Mouse (Mus musculus): ENCODE data around the gene Pdzk1ip1. TPM values are rescaled to one million over a fixed set of nuclear protein-coding genes. Genes with fewer than 3 reads are reported as not detected.

Pdzk1ip1 gene
- polyA plus RNA-seq (2015; fragmentation: Nextera tagmentation; extraction: Ambion mirVana), result 161 and 191 TPM in 2 replicates

GRCm38 (mm10) chr4:115088611-115089338 is at the start of gene Pdzk1ip1:
Gene Pdzk1ip1, plus strand, starts transcription at chr4:115088708.
- ATAC-seq (replicated peaks; ENCODE audit: low FRiP score), result peak; percentile 31
- peaks cover 34% of the 10 kb centered on the region for H3K4me1 ChIP-seq
- peak within 1 kb of the TSS; percentile 34 for H3K4me3 ChIP-seq (replicated peaks)
- peak within 1 kb of the TSS; percentile 39 for H3K4me2 ChIP-seq
- H3K9me3 ChIP-seq (replicated peaks), result no peaks in the 10 kb centered on the region
- peak within 1 kb of the TSS; percentile 27; the same call in 1 of the 2 replicates for H3K9ac ChIP-seq
- peak within 1 kb of the TSS; percentile 83 for H3K27ac ChIP-seq
- no peaks in the 10 kb centered on the region for H3K36me3 ChIP-seq
- 15% methylated on average over 11 of the region's 11 CpGs for WGBS
- H3K27me3 ChIP-seq, result peaks cover 22% of the 10 kb centered on the region

GRCm38 (mm10) chr4:115045621-115046020 is 42.9 kb upstream of the Pdzk1ip1 start:
- no peak overlapping the region for H3K27ac ChIP-seq
- ATAC-seq (replicated peaks; ENCODE audit: low FRiP score), result no peak
- no peaks in the 10 kb centered on the region for H3K9me3 ChIP-seq (replicated peaks)
- peaks cover 31% of the 10 kb centered on the region for H3K36me3 ChIP-seq
- no peak overlapping the region for H3K9ac ChIP-seq
- H3K4me2 ChIP-seq, result no peak overlapping the region
- WGBS, result 82% methylated on average over 3 of the region's 3 CpGs
- H3K4me1 ChIP-seq, result no peaks in the 10 kb centered on the region
- no peak overlapping the region for H3K4me3 ChIP-seq (replicated peaks)
- H3K27me3 ChIP-seq, result peaks cover 33% of the 10 kb centered on the region

GRCm38 (mm10) chr4:115047750-115048149 is 40.8 kb upstream of the Pdzk1ip1 start:
- 0 out of 2 replicates have a peak, but pooled peaks cover 10% of the 10 kb centered on the region for H3K36me3 ChIP-seq
- no peak overlapping the region for H3K4me2 ChIP-seq
- ATAC-seq (replicated peaks; ENCODE audit: low FRiP score), result no peak
- 5% methylated on average over 5 of the region's 5 CpGs for WGBS
- no peak overlapping the region for H3K4me3 ChIP-seq (replicated peaks)
- H3K27ac ChIP-seq, result 0 out of 2 replicates have a peak overlapping the region, but pooled peaks have one; percentile 9
- H3K27me3 ChIP-seq, result peaks cover 54% of the 10 kb centered on the region
- H3K9ac ChIP-seq, result no peak overlapping the region
- H3K4me1 ChIP-seq, result peaks cover 7% of the 10 kb centered on the region
- no peaks in the 10 kb centered on the region for H3K9me3 ChIP-seq (replicated peaks)

- Histone ChIP-seq H3K9ac (no peak overlapping the region), H3K36me3 (0 out of 2 replicates have a peak, but pooled peaks cover 8% of the 10 kb centered on the region), H3K4me3 (replicated peaks) (no peak overlapping the region), H3K9me3 (replicated peaks) (no peaks in the 10 kb centered on the region), H3K4me2 (no peak overlapping the region), H3K27me3 (peaks cover 58% of the 10 kb centered on the region), H3K4me1 (peaks cover 10% of the 10 kb centered on the region), H3K27ac (0 out of 2 replicates have a peak overlapping the region, but pooled peaks have one; percentile 9)
- no peak for ATAC-seq (replicated peaks; ENCODE audit: low FRiP score)
- 71% methylated on average over 8 of the region's 8 CpGs for WGBS
These were observed 40.3 kb upstream of the Pdzk1ip1 start for GRCm38 (mm10) chr4:115048190-115048589.

GRCm38 (mm10) chr4:115051245-115051644 is 37.3 kb upstream of the Pdzk1ip1 start:
- WGBS, result 64% methylated on average over 5 of the region's 5 CpGs
- H3K27me3 ChIP-seq, result peaks cover 86% of the 10 kb centered on the region
- H3K9me3 ChIP-seq (replicated peaks), result no peaks in the 10 kb centered on the region
- no peak for ATAC-seq (replicated peaks; ENCODE audit: low FRiP score)
- no peaks in the 10 kb centered on the region for H3K36me3 ChIP-seq
- H3K4me2 ChIP-seq, result no peak overlapping the region
- H3K27ac ChIP-seq, result no peak overlapping the region
- no peak overlapping the region for H3K9ac ChIP-seq
- H3K4me3 ChIP-seq (replicated peaks), result no peak overlapping the region
- H3K4me1 ChIP-seq, result peaks cover 11% of the 10 kb centered on the region

GRCm38 (mm10) chr4:115052343-115053005 is 36.0 kb upstream of the Pdzk1ip1 start:
- no peaks in the 10 kb centered on the region for H3K9me3 ChIP-seq (replicated peaks)
- peaks cover 23% of the 10 kb centered on the region for H3K4me1 ChIP-seq
- H3K27ac ChIP-seq, result peak overlapping the region; percentile 57
- H3K9ac ChIP-seq, result peak overlapping the region; percentile 22; the same call in 1 of the 2 replicates
- H3K4me2 ChIP-seq, result peak overlapping the region; percentile 60
- no peaks in the 10 kb centered on the region for H3K36me3 ChIP-seq
- H3K27me3 ChIP-seq, result peaks cover 97% of the 10 kb centered on the region
- WGBS, result under 1% methylated on average over 36 of the region's 36 CpGs
- peak overlapping the region; percentile 35 for H3K4me3 ChIP-seq (replicated peaks)
- ATAC-seq (replicated peaks; ENCODE audit: low FRiP score), result peak; percentile 69

- 9% methylated on average over 2 of the region's 2 CpGs for WGBS
- H3K9me3 ChIP-seq (replicated peaks), result no peaks in the 10 kb centered on the region
- H3K27me3 ChIP-seq, result peaks cover 97% of the 10 kb centered on the region
- no peaks in the 10 kb centered on the region for H3K36me3 ChIP-seq
- H3K9ac ChIP-seq, result no peak overlapping the region
- H3K4me3 ChIP-seq (replicated peaks), result no peak overlapping the region
- no peak overlapping the region for H3K4me2 ChIP-seq
- no peak overlapping the region for H3K27ac ChIP-seq
- H3K4me1 ChIP-seq, result peaks cover 27% of the 10 kb centered on the region
- no peak for ATAC-seq (replicated peaks; ENCODE audit: low FRiP score)
These were observed 33.5 kb upstream of the Pdzk1ip1 start for GRCm38 (mm10) chr4:115055044-115055443.

- Histone ChIP-seq H3K27ac (no peak overlapping the region), H3K36me3 (no peaks in the 10 kb centered on the region), H3K9ac (no peak overlapping the region), H3K4me3 (replicated peaks) (no peak overlapping the region), H3K4me2 (peak overlapping the region; percentile 74; the same call in 1 of the 2 replicates), H3K9me3 (replicated peaks) (no peaks in the 10 kb centered on the region), H3K27me3 (peaks cover 97% of the 10 kb centered on the region), H3K4me1 (peaks cover 27% of the 10 kb centered on the region)
- no peak for ATAC-seq (replicated peaks; ENCODE audit: low FRiP score)
- 17% methylated on average over 3 of the region's 3 CpGs for WGBS
These were observed 32.8 kb upstream of the Pdzk1ip1 start for GRCm38 (mm10) chr4:115055691-115056090.

GRCm38 (mm10) chr4:115056371-115056920 is 32.1 kb upstream of the Pdzk1ip1 start, which contains the start of gene Tal1:
Gene Tal1, plus strand, starts transcription at chr4:115056426.
- ATAC-seq (replicated peaks; ENCODE audit: low FRiP score), result peak; percentile 50
- Histone ChIP-seq H3K9ac (peak within 1 kb of the TSS; percentile 40), H3K27me3 (peaks cover 97% of the 10 kb centered on the region), H3K4me2 (peak within 1 kb of the TSS; percentile 74), H3K27ac (peak within 1 kb of the TSS; percentile 75), H3K4me1 (peaks cover 27% of the 10 kb centered on the region), H3K9me3 (replicated peaks) (no peaks in the 10 kb centered on the region), H3K4me3 (replicated peaks) (peak within 1 kb of the TSS; percentile 47), H3K36me3 (no peaks in the 10 kb centered on the region)
- WGBS, result under 1% methylated on average over 60 of the region's 60 CpGs

GRCm38 (mm10) chr4:115056921-115057673 is 31.4 kb upstream of the Pdzk1ip1 start:
- H3K4me2 ChIP-seq, result peak overlapping the region; percentile 74
- peak overlapping the region; percentile 47 for H3K4me3 ChIP-seq (replicated peaks)
- H3K27me3 ChIP-seq, result peaks cover 97% of the 10 kb centered on the region
- H3K4me1 ChIP-seq, result peaks cover 27% of the 10 kb centered on the region
- H3K9ac ChIP-seq, result peak overlapping the region; percentile 40
- no peaks in the 10 kb centered on the region for H3K36me3 ChIP-seq
- under 1% methylated on average over 48 of the region's 48 CpGs for WGBS
- peak overlapping the region; percentile 75 for H3K27ac ChIP-seq
- H3K9me3 ChIP-seq (replicated peaks), result no peaks in the 10 kb centered on the region
- ATAC-seq (replicated peaks; ENCODE audit: low FRiP score), result peak; percentile 69

GRCm38 (mm10) chr4:115057674-115058316 is 30.7 kb upstream of the Pdzk1ip1 start:
- Histone ChIP-seq H3K36me3 (no peaks in the 10 kb centered on the region), H3K9ac (no peak overlapping the region), H3K4me1 (peaks cover 25% of the 10 kb centered on the region), H3K4me2 (peak overlapping the region; percentile 74), H3K27ac (peak overlapping the region; percentile 75), H3K4me3 (replicated peaks) (peak overlapping the region; percentile 47), H3K9me3 (replicated peaks) (no peaks in the 10 kb centered on the region), H3K27me3 (peaks cover 97% of the 10 kb centered on the region)
- under 1% methylated on average over 33 of the region's 33 CpGs for WGBS
- ATAC-seq (replicated peaks; ENCODE audit: low FRiP score), result no peak
